Mouse (Mus musculus) myocyte (in vitro differentiated cells): ENCODE results near the gene Ppp1ca. TPM values are rescaled to one million over a fixed set of nuclear protein-coding genes. Genes with fewer than 3 reads are reported as not detected.

Source experiments
- H3K27me3 ChIP-seq: one replicate; pipeline ENCODE4 v1.6.1; 2011; ENCODE audit not compliant: control insufficient read depth, insufficient read depth, insufficient read length
- H3K36me3 ChIP-seq: one replicate; pipeline ENCODE4 v1.6.1; 2011; ENCODE audit not compliant: control insufficient read depth, insufficient read depth
- H3K4me2 ChIP-seq: one replicate; pipeline ENCODE4 v1.6.1; 2011; ENCODE audit warnings: low read depth, control low read depth
- H3K4me3 ChIP-seq: one replicate; pipeline ENCODE4 v1.5.1; 2011; ENCODE audit warnings: mild to moderate bottlenecking, control low read depth, moderate library complexity
- H3K79me2 ChIP-seq: one replicate; pipeline ENCODE4 v1.6.1; 2011; ENCODE audit not compliant: control insufficient read depth, insufficient read depth
- H3ac ChIP-seq: one replicate; pipeline ENCODE4 v1.6.1; 2011; ENCODE audit not compliant: control insufficient read depth, insufficient read length
- CEBPB ChIP-seq: IDR thresholded peaks from 2 replicates; pipeline ENCODE4 v1.6.1; 2011; ENCODE audit warnings: mild to moderate bottlenecking, moderate library complexity; ENCODE audit not compliant: poor library complexity, insufficient read depth, severe bottlenecking
- E2F4 ChIP-seq: IDR thresholded peaks from one replicate; pipeline ENCODE4 v1.6.1; 2011; ENCODE audit warnings: mild to moderate bottlenecking, control low read depth, moderate library complexity; ENCODE audit not compliant: insufficient read depth
- MAX ChIP-seq: IDR thresholded peaks from one replicate; pipeline ENCODE4 v1.6.1; 2011; ENCODE audit warnings: low read depth, mild to moderate bottlenecking, control low read depth
- MYOD1 ChIP-seq, 3 experiments: IDR thresholded peaks; one replicate each; pipeline ENCODE4 v1.6.1; 2011; ENCODE audit warnings: control low read depth in 2 of 3, low read depth in 2 of 3, mild to moderate bottlenecking in 2 of 3, moderate library complexity in 1 of 3; ENCODE audit not compliant: insufficient read length in 2 of 3, control insufficient read depth in 1 of 3
- MYOG ChIP-seq, 3 experiments: IDR thresholded peaks; one replicate each; pipeline ENCODE4 v1.6.1; 2011; ENCODE audit warnings: control low read depth in 2 of 3, low read depth in 2 of 3, mild to moderate bottlenecking in 2 of 3; ENCODE audit not compliant: insufficient read length in 2 of 3, control insufficient read depth in 1 of 3, insufficient read depth in 1 of 3
- POLR2A ChIP-seq: IDR thresholded peaks from one replicate; pipeline ENCODE4 v1.6.1; 2011; ENCODE audit warnings: low read depth, mild to moderate bottlenecking, control low read depth, moderate library complexity; ENCODE audit not compliant: insufficient read length
- POLR2AphosphoS2 ChIP-seq: IDR thresholded peaks from one replicate; pipeline ENCODE4 v1.6.1; 2011; ENCODE audit warnings: low read depth, control low read depth; ENCODE audit not compliant: insufficient read length
- REST ChIP-seq: IDR thresholded peaks from one replicate; pipeline ENCODE4 v1.6.1; 2011; ENCODE audit warnings: mild to moderate bottlenecking, control low read depth, moderate library complexity; ENCODE audit not compliant: insufficient read depth, insufficient read length
- SRF ChIP-seq: IDR thresholded peaks from one replicate; pipeline ENCODE4 v1.6.1; 2011; ENCODE audit warnings: low read depth; ENCODE audit not compliant: control insufficient read depth, insufficient read length
- TCF12 ChIP-seq: IDR thresholded peaks from one replicate; pipeline ENCODE4 v1.6.1; 2011; ENCODE audit warnings: mild to moderate bottlenecking, control low read depth; ENCODE audit not compliant: poor library complexity, insufficient read depth, severe bottlenecking
- TCF3 ChIP-seq: IDR thresholded peaks from one replicate; pipeline ENCODE4 v1.6.1; 2011; ENCODE audit warnings: low read depth, control low read depth; ENCODE audit not compliant: insufficient read length
- USF1 ChIP-seq: IDR thresholded peaks from one replicate; pipeline ENCODE4 v1.6.1; 2011; ENCODE audit warnings: low read depth, mild to moderate bottlenecking, control low read depth, moderate library complexity
- polyA plus RNA-seq: library from polyadenylated mRNA; unstranded; fragments of >200 nt; fragmentation: generic; extraction: Trizol; gene quantifications from one replicate; pipeline ENCODE4 v1.2.1, GENCODE M21; 2012; ENCODE audit warnings: missing spikeins

Ppp1ca gene
- polyA plus RNA-seq, 1 experiment: 702 TPM

GRCm38 (mm10) chr19:4148491-4148806, 43.4 kb upstream of the Ppp1ca start, which contains the start of gene Coro1b:
Gene Coro1b (plus strand): TSS chr19:4148619.
- Histone ChIP-seq H3K79me2 (peaks cover 15% of the 10 kb centered on the region), H3ac (peak within 1 kb of the TSS; percentile 23), H3K36me3 (peaks cover 6% of the 10 kb centered on the region), H3K27me3 (no peaks in the 10 kb centered on the region), H3K4me2 (peak within 1 kb of the TSS; percentile 86), H3K4me3 (peak within 1 kb of the TSS; percentile 57)
- TF ChIP-seq USF1: peak; percentile 65
- no peak for TF ChIP-seq POLR2AphosphoS2
- no peak for TF ChIP-seq MAX
- TF ChIP-seq MYOG (IDR thresholded peaks at IDR 0.05; ENCODE audit: control insufficient read depth in 1 of 3, insufficient read depth in 1 of 3, insufficient read length in 2 of 3, low read depth in 2 of 3): no peak
- no peak for TF ChIP-seq TCF12
- TF ChIP-seq TCF3: no peak
- no peak for TF ChIP-seq CEBPB
- peak; percentile 83 for TF ChIP-seq POLR2A
- no peak for TF ChIP-seq REST
- TF ChIP-seq MYOD1 (IDR thresholded peaks at IDR 0.05; ENCODE audit: control insufficient read depth in 1 of 3, insufficient read length in 2 of 3, low read depth in 2 of 3): no peak
- TF ChIP-seq E2F4: no peak
- TF ChIP-seq SRF: no peak

- TF ChIP-seq CEBPB (no peak), MAX (no peak), USF1 (no peak), REST (no peak), E2F4 (no peak), POLR2A (no peak), MYOD1 (IDR thresholded peaks at IDR 0.05; ENCODE audit: control insufficient read depth in 1 of 3, insufficient read length in 2 of 3, low read depth in 2 of 3) (no peak), MYOG (IDR thresholded peaks at IDR 0.05; ENCODE audit: control insufficient read depth in 1 of 3, insufficient read depth in 1 of 3, insufficient read length in 2 of 3, low read depth in 2 of 3) (no peak), SRF (no peak), TCF12 (no peak), TCF3 (no peak)
- H3K79me2 ChIP-seq: peaks cover 15% of the 10 kb centered on the region
- peak overlapping the region; percentile 23 for H3ac ChIP-seq
- no peaks in the 10 kb centered on the region for H3K27me3 ChIP-seq
- peak overlapping the region; percentile 82 for H3K4me2 ChIP-seq
- peak overlapping the region; percentile 57 for H3K4me3 ChIP-seq
- H3K36me3 ChIP-seq: peaks cover 7% of the 10 kb centered on the region
These were observed 43.0 kb upstream of the Ppp1ca start for GRCm38 (mm10) chr19:4148819-4149218.

GRCm38 (mm10) chr19:4149283-4149682, 42.6 kb upstream of the Ppp1ca start:
- no peak overlapping the region for H3ac ChIP-seq
- H3K27me3 ChIP-seq: no peaks in the 10 kb centered on the region
- no peak for TF ChIP-seq CEBPB
- no peak for TF ChIP-seq MAX
- no peak for TF ChIP-seq USF1
- TF ChIP-seq E2F4: no peak
- TF ChIP-seq TCF12: no peak
- no peak for TF ChIP-seq SRF
- TF ChIP-seq POLR2AphosphoS2: no peak
- TF ChIP-seq MYOD1 (IDR thresholded peaks at IDR 0.05; ENCODE audit: control insufficient read depth in 1 of 3, insufficient read length in 2 of 3, low read depth in 2 of 3): no peak
- no peak for TF ChIP-seq MYOG (IDR thresholded peaks at IDR 0.05; ENCODE audit: control insufficient read depth in 1 of 3, insufficient read depth in 1 of 3, insufficient read length in 2 of 3, low read depth in 2 of 3)
- no peak for TF ChIP-seq POLR2A
- no peak for TF ChIP-seq TCF3
- TF ChIP-seq REST: no peak
- peaks cover 11% of the 10 kb centered on the region for H3K36me3 ChIP-seq
- H3K4me2 ChIP-seq: peak overlapping the region; percentile 82
- H3K4me3 ChIP-seq: peak overlapping the region; percentile 57
- peaks cover 15% of the 10 kb centered on the region for H3K79me2 ChIP-seq

- no peak for TF ChIP-seq POLR2AphosphoS2
- peak; percentile 11 for TF ChIP-seq POLR2A
- Histone ChIP-seq H3K27me3 (no peaks in the 10 kb centered on the region), H3K4me3 (peak overlapping the region; percentile 57), H3K4me2 (peak overlapping the region; percentile 82), H3ac (no peak overlapping the region), H3K79me2 (peaks cover 15% of the 10 kb centered on the region), H3K36me3 (peaks cover 11% of the 10 kb centered on the region)
These were observed 42.0 kb upstream of the Ppp1ca start for GRCm38 (mm10) chr19:4149764-4150461.
